Mouse (Mus musculus) liver, postnatal 0 days (tissue): ENCODE measurements at regions not wholly inside any gene's neighbourhood (a gene's known extent, or its start where the extent isn't known, plus 50 kb on each side); places are given as distances from the start of the nearest gene placed in this dataset.

Experiments used
- CTCF ChIP-seq: sonication (generic); IDR thresholded peaks from 2 replicates; pipeline ENCODE4 v1.5.1; 2016; ENCODE audit warnings: antibody characterized with exemption, low read depth
- EP300 ChIP-seq: IDR thresholded peaks from 2 replicates; pipeline ENCODE4 v1.6.1; 2016; ENCODE audit warnings: antibody characterized with exemption, low read depth, mild to moderate bottlenecking

- TF ChIP-seq CTCF, result no peak
- no peak for TF ChIP-seq EP300
Observed at GRCm38 (mm10) chr15:50346953-50347352, 3537.8 kb upstream of the Gm7489 start.
